Mouse (Mus musculus): ENCODE measurements around the gene Rpl3.

The Rpl3 gene

GRCm38 (mm10) chr15:80088637-80089036 is 3.0 kb downstream of the Rpl3 start:
- 37% methylated on average over 4 of the region's 4 CpGs for WGBS

DNA sequence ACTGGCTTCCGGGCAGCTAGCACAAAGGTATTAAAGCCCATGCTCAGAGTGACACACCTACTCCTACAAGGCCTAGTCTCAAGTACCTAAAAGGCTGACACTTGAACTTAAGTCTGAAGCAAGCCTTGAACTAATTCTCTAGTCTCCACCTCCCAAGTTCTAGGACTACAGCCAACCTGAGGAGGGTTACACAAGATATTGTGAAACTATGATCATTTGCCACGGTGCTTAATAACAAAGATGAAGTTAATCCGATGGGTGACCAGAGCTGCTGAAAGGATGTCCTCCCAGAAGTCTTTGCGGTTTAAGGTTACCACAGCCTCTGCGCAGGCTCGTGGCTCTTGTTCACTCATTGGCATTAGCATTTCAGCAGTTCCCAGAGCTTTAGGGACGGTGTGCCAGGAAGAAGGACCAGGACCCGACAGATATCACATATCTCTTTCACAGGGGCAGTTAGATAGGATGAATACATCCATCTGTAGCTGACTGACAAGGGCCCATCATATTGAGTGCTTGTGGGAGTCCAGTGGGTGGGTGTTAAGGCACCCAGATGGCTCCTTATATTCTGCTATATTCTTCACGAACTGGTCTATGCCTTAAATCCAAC is 4.2 kb downstream of the Rpl3 start:
- WGBS, result 77% methylated on average over 9 of the region's 9 CpGs

- under 1% methylated on average over 12 of the region's 12 CpGs for WGBS
Measured at GRCm38 (mm10) chr15:80083740-80084139, 7.9 kb downstream of the Rpl3 start.

- WGBS, result under 1% methylated on average over 30 of the region's 30 CpGs
Measured at GRCm38 (mm10) chr15:80083276-80083731, 8.4 kb downstream of the Rpl3 start.

GRCm38 (mm10) chr15:80082661-80083275 is 8.9 kb downstream of the Rpl3 start:
- WGBS, result under 1% methylated on average over 21 of the region's 21 CpGs

DNA sequence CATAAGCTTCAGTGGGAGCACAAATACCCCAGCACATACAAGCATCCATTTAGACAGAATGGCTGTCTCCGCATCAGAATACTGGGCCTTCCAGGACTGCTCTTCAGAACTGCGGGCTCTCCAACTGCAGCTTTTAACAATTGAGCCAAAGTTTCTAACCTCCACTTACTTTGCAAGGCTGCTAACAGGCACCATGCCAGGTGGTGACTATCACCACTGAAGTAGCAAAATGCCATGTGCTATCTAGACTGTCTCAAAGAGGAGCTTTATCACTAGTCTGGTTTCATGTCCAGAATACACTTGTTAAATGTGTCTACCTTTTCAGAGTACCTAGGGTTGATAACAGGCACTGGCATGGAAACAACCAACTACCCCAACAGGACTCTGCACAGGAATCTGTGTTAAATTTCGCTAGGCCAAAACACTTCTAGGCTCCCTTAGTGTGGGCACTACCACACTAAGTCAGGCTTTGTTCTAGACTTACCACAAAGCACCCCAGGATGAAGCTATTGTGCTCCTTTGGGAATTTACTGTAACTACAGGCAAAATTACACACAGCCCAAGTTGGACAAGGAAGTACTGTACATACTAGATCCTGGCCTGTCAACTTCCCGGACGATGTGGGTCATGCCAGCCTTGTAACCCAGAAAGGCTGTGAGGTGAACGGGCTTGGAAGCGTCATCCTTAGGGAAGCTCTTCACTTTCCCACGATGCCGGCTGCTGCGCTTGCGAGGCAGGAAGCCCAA is 9.7 kb downstream of the Rpl3 start:
- 5% methylated on average over 11 of the region's 11 CpGs for WGBS

- 53% methylated on average over 9 of the region's 9 CpGs for WGBS
Measured at GRCm38 (mm10) chr15:80080711-80081615, 10.7 kb downstream of the Rpl3 start.

GRCm38 (mm10) chr15:80079954-80080353 is 11.7 kb downstream of the Rpl3 start:
- 76% methylated on average over 3 of the region's 3 CpGs for WGBS

DNA sequence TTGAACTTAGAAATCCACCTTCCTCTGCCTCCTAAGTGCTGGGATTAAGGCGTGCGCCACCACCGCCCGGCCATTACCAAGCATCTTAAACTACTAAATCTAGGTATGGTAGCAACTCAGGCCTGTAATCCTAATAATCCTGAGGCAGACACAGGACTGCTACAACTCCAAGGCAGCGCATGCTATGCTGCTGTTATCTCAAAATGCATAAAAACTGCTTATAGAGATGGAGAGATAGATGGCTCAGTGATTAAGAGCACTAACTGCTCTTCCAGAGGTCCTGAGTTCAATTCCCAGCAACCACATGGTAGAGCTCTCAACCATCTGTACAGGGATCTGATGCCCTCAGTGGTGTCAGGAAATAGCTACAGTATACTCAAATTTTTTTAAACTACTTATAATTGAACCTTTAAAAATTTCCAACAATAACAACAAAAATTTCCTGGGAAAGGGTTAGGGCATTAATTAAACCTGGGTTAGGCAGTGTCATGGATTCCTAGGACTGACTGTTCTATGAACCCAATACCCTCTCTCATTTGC is 12.5 kb downstream of the Rpl3 start:
- 95% methylated on average over 5 of the region's 5 CpGs for WGBS

GRCm38 (mm10) chr15:80078058-80078814 is 13.4 kb downstream of the Rpl3 start:
- 67% methylated on average over 11 of the region's 11 CpGs for WGBS

- 11% methylated on average over 2 of the region's 2 CpGs for WGBS
Measured at GRCm38 (mm10) chr15:80076338-80077136, 15.1 kb downstream of the Rpl3 start.

- 50% methylated on average over 5 of the region's 5 CpGs for WGBS
Measured at GRCm38 (mm10) chr15:80075733-80076337, 15.8 kb downstream of the Rpl3 start.

- 55% methylated on average over 3 of the region's 3 CpGs for WGBS
Measured at GRCm38 (mm10) chr15:80075374-80075694, 16.3 kb downstream of the Rpl3 start.

- 77% methylated on average over 6 of the region's 6 CpGs for WGBS
Measured at GRCm38 (mm10) chr15:80074663-80075373, 16.9 kb downstream of the Rpl3 start.

DNA sequence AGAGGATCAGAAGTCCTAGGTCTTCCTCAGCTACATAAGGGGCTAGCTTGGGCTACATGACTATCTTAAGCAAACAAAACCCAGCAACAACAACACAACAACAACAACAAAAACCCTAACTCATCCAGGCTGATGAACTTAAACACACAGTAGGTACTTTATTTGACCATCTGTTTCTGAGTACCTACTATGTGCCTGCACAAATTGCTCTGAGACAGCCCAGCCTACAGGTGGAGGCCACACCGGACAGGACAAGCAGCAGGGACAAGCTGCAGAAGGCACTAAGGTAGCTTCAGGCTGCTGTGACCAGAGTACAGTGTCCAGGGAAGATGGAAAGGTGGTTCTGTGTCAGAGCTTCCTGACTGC is 18.4 kb downstream of the Rpl3 start:
- WGBS, result 97% methylated on average over 1 of the region's 1 CpGs

GRCm38 (mm10) chr15:80072579-80073255 is 19.0 kb downstream of the Rpl3 start:
- WGBS, result 85% methylated on average over 7 of the region's 7 CpGs

DNA sequence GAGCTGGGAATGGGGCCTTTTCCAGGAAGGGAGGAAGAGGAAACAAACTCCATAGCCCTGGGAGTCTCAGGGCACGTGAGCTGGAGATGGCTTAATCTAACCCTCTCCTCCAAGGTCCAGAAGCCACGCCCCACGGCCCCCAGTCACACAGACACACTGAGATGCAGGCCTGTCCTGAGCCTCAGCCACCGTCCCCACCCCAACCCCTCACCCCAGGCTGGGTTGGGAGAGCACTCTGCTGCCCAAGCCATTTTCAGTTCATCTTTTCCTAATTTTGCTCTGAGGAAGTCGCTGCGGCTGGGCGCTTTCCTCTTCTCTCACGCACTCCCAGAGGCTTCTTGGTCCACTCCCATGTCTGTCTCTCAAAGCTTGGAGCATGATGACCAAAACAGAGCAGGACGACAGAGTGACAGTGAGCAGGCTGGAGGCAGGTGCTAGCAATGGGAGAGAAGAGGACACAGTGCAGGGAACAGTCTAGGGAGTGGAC is 19.7 kb downstream of the Rpl3 start:
- 58% methylated on average over 9 of the region's 9 CpGs for WGBS

GRCm38 (mm10) chr15:80070095-80070644 is 21.5 kb downstream of the Rpl3 start:
- WGBS, result 79% methylated on average over 8 of the region's 8 CpGs
